Mouse (Mus musculus) layer of hippocampus, postnatal 14 days (tissue): ENCODE results near the gene Gm21970. TPM values are rescaled to one million over a fixed set of nuclear protein-coding genes. Genes with fewer than 3 reads are reported as not detected.

Source experiments
- DNase-seq, 2 experiments: peaks; one replicate each; pipeline ENCODE4 v3.0.0; 2021 to 2022; ENCODE audit warnings: low spot score in 2 of 2, mixed read lengths in 1 of 2
- total RNA-seq, 2 experiments: library from RNA; stranded (reverse); gene quantifications; 2 replicates each; pipeline ENCODE4 v1.2.3; 2021

Gm21970 gene
- total RNA-seq, 2 experiments from 2014 or later, result not detected

DNA sequence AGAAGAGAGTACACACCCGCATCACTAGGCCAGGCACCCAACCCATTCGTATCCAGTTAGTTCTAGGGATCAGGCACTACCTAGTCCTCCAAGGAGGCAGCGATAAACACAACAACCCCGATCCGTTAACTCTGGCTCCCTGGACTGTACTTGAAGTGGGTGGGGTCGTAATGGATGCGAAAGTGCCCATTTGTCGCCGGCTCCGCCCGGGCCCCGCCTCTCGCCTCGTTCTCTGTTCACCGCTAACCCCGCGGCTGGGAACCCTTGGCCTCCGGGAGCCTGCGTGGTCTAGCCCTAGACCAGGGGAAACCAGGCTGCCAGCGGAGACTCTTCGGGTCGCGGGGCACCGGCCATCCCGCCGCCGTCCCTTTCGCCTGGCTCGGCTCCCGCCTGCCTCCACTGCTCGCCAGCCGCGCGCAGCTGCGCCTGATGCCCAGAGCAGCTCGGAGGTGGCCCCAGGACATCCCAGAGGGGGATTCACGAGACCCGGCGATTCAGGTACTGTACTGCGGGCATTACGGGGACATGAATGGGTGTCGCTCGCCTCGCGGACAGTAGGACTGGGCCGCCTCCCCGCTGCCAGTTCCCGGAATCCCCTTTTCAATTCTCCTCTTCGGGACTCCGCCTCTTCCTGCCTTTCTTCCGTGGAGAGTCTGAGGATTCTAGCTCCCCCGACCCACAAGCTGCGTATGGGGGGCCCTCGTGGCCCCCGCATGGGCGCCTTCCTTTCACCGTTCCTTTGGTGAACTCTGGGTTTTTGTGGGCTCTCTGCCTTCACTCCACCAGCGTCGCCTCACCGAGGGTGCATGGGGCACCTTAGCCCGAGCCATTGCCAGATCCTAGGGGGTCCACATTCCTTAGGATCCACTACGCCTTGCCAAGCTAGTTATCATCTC lies 18.7 kb upstream of the Gm21970 start, which contains the start of gene Ifnar2:
Gene Ifnar2, plus strand, starts transcription at position 207 of the 896 bp plus-strand sequence.
- peak; percentile 80 to 83 for DNase-seq

GRCm38 (mm10) chr16:91373473-91374252 lies 17.9 kb upstream of the Gm21970 start:
- DNase-seq, result no peak

DNA sequence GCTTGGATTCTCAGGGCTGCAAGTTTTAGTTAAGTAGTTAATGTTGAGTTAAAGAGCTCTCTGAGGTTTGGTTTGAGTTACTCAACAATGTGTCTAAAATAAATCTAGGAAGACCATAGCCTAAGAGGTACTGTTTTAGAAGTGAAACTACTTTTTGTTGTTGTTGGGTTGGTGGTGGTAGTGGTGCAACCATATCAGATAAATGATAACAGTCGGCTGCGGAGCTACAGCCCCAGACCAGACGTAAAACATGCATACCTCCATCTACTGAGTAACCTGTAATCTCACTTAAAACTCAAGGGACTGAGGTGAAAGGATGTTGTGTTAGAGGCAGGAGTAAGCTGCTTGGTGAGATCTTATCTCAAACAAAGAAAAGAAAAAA lies 17.3 kb upstream of the Gm21970 start:
- DNase-seq, result no peak

DNA sequence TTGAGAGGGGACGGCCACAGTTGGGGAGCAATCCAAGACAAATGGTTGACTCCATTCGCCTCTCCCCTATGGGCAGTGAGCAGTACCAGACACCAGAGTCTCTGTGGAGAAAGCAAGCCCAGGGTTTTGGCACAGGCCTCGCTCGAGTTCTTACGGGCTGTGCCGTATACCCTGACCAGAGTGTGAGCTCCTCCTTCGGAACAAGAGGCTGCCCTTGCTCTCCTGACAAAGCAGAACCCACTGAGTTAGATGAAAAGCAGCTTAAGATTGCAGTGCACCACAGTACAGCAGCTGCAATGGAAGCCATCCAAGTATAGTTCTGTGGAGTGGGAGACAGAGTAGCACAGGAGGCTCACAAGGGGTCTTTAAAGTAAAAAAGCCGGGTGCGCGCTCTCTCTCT lies 14.8 kb upstream of the Gm21970 start:
- no peak for DNase-seq

GRCm38 (mm10) chr16:91378431-91378986 lies 13.0 kb upstream of the Gm21970 start:
- no peak for DNase-seq

DNA sequence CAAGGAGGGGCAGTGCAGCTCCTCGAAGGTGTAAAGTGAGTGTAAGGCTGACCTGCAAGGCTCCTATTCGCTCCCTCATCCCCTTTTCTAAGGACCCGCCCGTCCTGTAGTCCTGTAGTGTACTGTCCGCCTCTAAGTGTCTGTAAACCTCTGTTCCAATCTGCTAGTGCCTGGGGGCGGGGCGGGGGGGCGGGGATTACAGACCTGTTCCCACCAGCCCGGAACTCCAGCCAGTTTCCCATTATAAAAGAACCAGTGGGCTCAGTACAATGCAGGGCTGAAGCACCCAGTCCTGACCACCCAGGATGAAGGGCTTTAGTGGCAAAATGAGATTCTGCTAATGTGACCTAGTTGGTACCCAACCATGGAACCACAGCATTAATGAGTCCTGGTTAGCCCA lies 12.5 kb upstream of the Gm21970 start:
- peak in 1 of 2 experiments; percentile 18 for DNase-seq

- DNase-seq, result peak in 1 of 2 experiments; percentile 12
Observed at GRCm38 (mm10) chr16:91379412-91379811, 12.1 kb upstream of the Gm21970 start.

- DNase-seq, result no peak
Observed at GRCm38 (mm10) chr16:91380151-91380550, 11.4 kb upstream of the Gm21970 start.

DNA sequence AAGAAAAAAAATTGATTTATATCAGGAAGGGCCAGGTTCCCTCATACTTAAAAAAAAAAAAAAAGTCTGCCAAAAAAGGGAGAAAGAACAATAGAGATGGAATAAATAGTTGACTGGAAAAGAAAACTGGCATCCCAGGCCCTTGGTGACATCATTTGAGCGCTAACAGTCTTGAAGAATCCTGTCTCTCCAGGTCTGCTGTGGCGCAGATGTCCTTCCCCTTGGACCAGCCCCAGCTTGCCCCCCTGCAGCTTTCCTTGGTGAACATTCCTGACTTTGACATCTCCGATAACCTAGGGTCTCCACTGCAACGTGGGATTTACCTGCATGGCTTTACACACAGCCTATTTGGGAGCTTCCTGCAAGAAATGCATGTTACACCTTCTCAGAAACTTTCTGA lies 9.9 kb upstream of the Gm21970 start:
- DNase-seq, result no peak

DNA sequence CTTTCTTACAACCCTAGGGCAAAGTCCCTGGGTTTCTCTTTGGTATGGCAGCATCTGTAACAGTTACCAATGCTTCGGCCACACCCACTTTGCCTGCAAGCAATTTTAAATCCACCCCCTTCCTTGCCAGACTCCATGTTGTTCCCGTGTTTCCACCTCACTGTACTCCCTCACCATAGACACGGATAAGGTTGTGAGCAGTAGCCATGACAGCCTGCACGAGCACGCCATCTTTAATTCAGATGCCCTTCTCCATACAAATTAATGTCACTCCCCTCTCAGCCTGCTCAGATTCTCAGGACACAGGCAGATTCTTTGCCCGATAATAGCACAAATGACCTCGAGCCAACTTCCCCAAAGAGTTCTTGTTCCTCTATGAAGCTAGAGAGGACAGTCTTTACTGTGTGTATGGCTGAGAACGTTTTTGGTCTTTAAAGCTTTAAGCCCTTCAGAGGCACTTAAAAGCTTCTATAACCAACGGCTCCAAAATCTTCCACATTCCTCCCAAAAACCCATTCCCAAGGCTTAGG lies 9.2 kb upstream of the Gm21970 start:
- DNase-seq, result no peak

DNA sequence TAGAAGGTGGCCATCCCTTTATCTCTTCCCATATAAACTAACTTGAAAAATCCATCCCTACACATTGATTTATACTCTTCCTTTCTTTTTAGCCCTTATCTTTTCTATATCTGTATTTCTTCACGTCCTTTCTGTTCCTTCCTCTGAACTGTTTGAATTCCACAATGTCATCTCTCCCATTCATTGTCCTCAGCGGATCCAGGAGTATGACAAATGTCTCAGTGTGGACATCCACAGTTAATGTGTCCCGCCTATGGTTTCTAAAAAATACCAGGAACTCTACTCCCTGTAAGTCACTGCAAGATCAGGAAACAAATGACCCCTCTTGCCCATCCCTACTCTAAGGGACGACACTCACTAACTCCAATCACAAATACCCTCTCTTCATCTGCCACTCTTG lies 7.3 kb upstream of the Gm21970 start:
- no peak for DNase-seq

DNA sequence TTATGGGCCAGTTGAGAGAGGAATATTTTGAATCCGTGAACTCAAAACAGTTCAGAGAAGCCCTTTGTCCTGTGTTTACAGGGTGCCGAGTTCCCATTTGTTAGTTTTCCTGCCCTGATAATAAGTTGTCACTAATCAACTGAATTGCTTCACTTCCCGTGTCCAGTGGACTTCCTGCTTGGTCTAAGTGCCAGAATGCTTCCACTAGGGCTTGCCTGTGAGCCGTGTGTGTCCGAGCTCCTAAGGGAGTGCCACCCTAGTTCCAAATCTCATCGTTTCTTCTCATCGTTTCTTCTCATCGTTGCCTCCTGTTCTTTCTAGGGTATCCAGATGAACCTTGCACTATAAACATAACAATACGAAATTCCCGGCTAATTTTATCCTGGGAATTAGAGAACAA lies 5.9 kb upstream of the Gm21970 start:
- no peak for DNase-seq

GRCm38 (mm10) chr16:91386419-91387120 lies 5.0 kb upstream of the Gm21970 start:
- DNase-seq, result no peak

DNA sequence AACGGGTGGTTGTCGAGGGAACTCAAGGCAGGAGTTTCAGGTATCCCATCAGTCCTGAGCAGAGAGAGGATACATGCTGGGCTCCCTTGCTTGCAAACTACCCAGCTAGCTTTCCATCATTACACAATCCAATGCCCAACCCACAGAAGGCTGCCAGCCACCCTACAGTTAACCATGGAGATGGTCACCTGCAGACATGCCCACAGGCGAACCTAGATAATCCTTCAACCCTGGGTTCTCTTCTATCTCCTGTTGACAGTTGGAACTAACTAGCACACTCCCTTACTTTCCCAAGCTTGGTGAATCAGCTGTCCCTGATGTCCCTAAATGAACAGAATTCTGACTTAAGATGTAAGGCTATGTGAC lies 4.4 kb upstream of the Gm21970 start:
- no peak for DNase-seq

- no peak for DNase-seq
Observed at GRCm38 (mm10) chr16:91390100-91390499, 1.4 kb upstream of the Gm21970 start.

DNA sequence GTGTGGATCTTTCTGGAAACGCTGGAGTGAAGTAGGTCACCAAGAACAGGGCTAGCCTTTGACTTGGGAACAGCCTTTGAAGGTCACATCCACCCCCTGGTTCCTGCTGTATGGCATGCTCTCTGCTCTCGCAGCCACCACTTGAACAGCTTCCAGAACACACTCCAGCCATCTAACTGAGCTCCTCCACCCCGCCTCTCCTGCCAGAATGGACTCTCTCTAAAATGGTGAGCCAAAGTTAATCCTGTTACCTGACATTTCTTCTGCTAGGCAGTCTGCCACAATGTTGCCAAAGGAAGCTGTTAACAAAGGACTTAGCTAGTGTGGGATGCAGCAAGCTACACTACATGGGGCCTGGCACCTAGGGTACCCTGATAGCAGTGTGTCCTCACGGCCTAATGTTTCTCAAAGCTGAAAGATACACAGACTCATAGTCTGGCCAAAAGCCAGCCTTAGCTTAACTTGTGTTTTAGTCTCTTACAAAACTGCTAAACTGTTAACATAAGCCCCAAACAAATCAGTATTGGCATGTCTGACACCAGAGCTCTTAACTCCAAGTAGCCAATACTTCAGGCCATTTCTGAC lies 3.4 kb downstream of the Gm21970 start:
- no peak for DNase-seq

GRCm38 (mm10) chr16:91395633-91396392 lies 4.3 kb downstream of the Gm21970 start:
- DNase-seq, result peak in 1 of 2 experiments; percentile 31

- no peak for DNase-seq
Observed at GRCm38 (mm10) chr16:91396844-91397537, 5.5 kb downstream of the Gm21970 start.

DNA sequence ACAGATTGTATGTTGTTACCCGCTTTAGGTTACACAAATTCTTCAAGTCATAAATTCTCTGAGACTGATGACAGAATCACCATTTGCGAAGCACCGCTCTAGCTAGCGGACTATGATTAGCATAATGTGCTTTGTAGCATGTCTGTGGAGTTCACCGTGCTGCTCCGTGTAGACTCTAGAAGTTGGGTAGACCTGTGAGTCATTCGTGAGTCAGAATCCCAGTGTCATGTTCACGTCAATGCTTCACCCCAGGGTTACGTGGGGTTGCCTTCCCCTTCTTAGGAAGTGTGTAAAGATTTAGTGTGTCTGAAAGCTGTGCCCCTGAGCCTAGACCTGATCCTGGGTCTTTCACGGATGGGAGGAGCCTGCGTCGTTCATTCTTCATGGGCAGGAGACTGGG lies 6.5 kb downstream of the Gm21970 start:
- DNase-seq, result no peak
